Comparison of ENCODE assay signal across 35 mouse cellular contexts in genomic region chr17:57134693-57135092, GRCm38 (mm10). TPM values are rescaled to one million over a fixed set of nuclear protein-coding genes. Genes with fewer than 3 reads are reported as not detected.
"Had no signal": no experiment of that assay in that cellular context is flagged by ENCODE, and none has a peak within 500 bp of the region (broad histone marks: within the 10 kb centered on the region; RNA-seq: fewer than 3 reads in every experiment).

No protein-coding gene starts in this region.

- H3K4me1 ChIP-seq: heart, embryonic 10.5 days; heart, embryonic 12.5 days; hindbrain, embryonic 13.5 days; hindbrain, embryonic 15.5 days; limb, embryonic 10.5 days; limb, embryonic 12.5 days had no signal

- H3K9me3 ChIP-seq: heart, embryonic 10.5 days; heart, embryonic 12.5 days; hindbrain, embryonic 13.5 days; hindbrain, embryonic 15.5 days; limb, embryonic 10.5 days; limb, embryonic 12.5 days had no signal

- H3K9ac ChIP-seq: heart, embryonic 12.5 days; hindbrain, embryonic 13.5 days; hindbrain, embryonic 15.5 days; limb, embryonic 12.5 days had no signal

- H3K27me3 ChIP-seq: hindbrain, embryonic 13.5 days; hindbrain, embryonic 15.5 days had no signal

- H3K27ac ChIP-seq: heart, embryonic 10.5 days; hindbrain, embryonic 13.5 days; hindbrain, embryonic 15.5 days; hindbrain, postnatal 0 days; layer of hippocampus, adult 2 months; left cerebral cortex, adult 2 months; limb, embryonic 10.5 days; limb, embryonic 12.5 days had no signal

- H3K4me2 ChIP-seq: heart, embryonic 12.5 days; hindbrain, embryonic 13.5 days; hindbrain, embryonic 15.5 days; limb, embryonic 12.5 days had no signal

- H3K4me3 ChIP-seq: heart, embryonic 10.5 days; heart, embryonic 12.5 days; hindbrain, embryonic 13.5 days; hindbrain, embryonic 15.5 days; layer of hippocampus, adult 2 months; left cerebral cortex, adult 2 months; limb, embryonic 10.5 days; limb, embryonic 12.5 days had no signal

- DNase-seq: gastrocnemius, postnatal 14 days; gastrocnemius, postnatal 36 days; heart, adult 11 months; heart, postnatal 14 days; heart, postnatal 36 days; kidney, adult 11 months; kidney, adult 2 months; kidney, postnatal 10 days; kidney, postnatal 25 days; kidney, postnatal 4 days had no signal

- ATAC-seq: hindbrain, postnatal 0 days; intestine, embryonic 16.5 days had no signal

- H3K36me3 ChIP-seq: heart, embryonic 10.5 days; heart, embryonic 12.5 days; hindbrain, embryonic 13.5 days; hindbrain, embryonic 15.5 days; limb, embryonic 10.5 days; limb, embryonic 12.5 days had no signal

RNA-seq across cellular contexts. Expression of gene Cd70, which starts 14.9 kb away (rescaled TPM):
- total RNA-seq: gastrocnemius, adult 18-20 months; gastrocnemius, adult 8-10 months; gastrocnemius, postnatal 14 days; gastrocnemius, postnatal 36 days; heart, adult 8-10 months; heart, postnatal 14 days; heart, postnatal 36 days; hematopoietic stem cell, adult 5-6 weeks; layer of hippocampus, adult 2 months; left cerebral cortex, postnatal 14 days; liver, adult 2 months had no signal
- polyA plus RNA-seq: gonadal fat pad, adult 2 months; heart, embryonic 10.5 days; heart, embryonic 12.5 days; heart, embryonic 14.5 days; intestine, embryonic 14.5 days; intestine, embryonic 16.5 days; kidney, embryonic 14.5 days; kidney, embryonic 16.5 days; limb, embryonic 10.5 days; limb, embryonic 12.5 days; limb, embryonic 14.5 days; liver, adult 2 months had no signal

RNA-seq across cellular contexts. Expression of gene Tnfsf14, which starts 59.3 kb away (rescaled TPM):
- total RNA-seq: gastrocnemius, adult 18-20 months; gastrocnemius, adult 8-10 months; gastrocnemius, postnatal 14 days; heart, postnatal 36 days; hindbrain, postnatal 0 days; layer of hippocampus, adult 2 months; layer of hippocampus, postnatal 10 days; layer of hippocampus, postnatal 25 days; left cerebral cortex, adult 2 months; left cerebral cortex, postnatal 14 days; left cerebral cortex, postnatal 36 days had no signal
- polyA plus RNA-seq: heart, embryonic 14.5 days; hindbrain, postnatal 0 days; intestine, embryonic 14.5 days; kidney, embryonic 14.5 days had no signal
